Mouse (Mus musculus): ENCODE data around the gene Inf2. TPM values are rescaled to one million over a fixed set of nuclear protein-coding genes. Genes with fewer than 3 reads are reported as not detected.

The Inf2 gene
- total and polyA plus RNA-seq, 3 experiments: 13.9 to 131 (median 36.6) TPM

- dilution Hi-C loops (cut with MboI; ENCODE audit: extremely low pct_ligation_motif_present, extremely low pct_unique_long_range_greater_than_20kb, low sequenced_read_pairs) (no loop called here), in situ Hi-C loops (cut with MboI; ENCODE audit: low pct_ligation_motif_present, low pct_unique_long_range_greater_than_20kb, low sequenced_read_pairs) (no loop called here)
- Histone ChIP-seq H3K9me3 (replicated peaks; ENCODE audit: low read length) (no peaks in the 10 kb centered on the region), H3K79me2 (replicated peaks; ENCODE audit: control insufficient read depth, extremely low read depth, insufficient read depth, poor library complexity, severe bottlenecking) (no peaks in the 10 kb centered on the region), H3K9ac (ENCODE audit: insufficient read depth, low read depth) (peak overlapping the region; percentile 34; the same call in 1 of the 2 replicates), H3K27me3 (replicated peaks) (no peaks in the 10 kb centered on the region), H3K27ac (ENCODE audit: insufficient read depth, low read depth) (no peak overlapping the region), H3K4me3 (replicated peaks in 1 of 3; ENCODE audit: low read depth in 2 of 3, low read length in 2 of 3, poor library complexity in 1 of 3) (peak overlapping the region; percentile 58 to 64 (median 61)), H3K4me1 (ENCODE audit: control insufficient read depth in 1 of 2, insufficient read depth in 2 of 2) (peaks cover 37 to 94% of the 10 kb centered on the region in 2 experiments), H3K36me3 (replicated peaks in 1 of 2; ENCODE audit: control insufficient read depth in 1 of 2, insufficient read depth in 1 of 2, low read length in 1 of 2) (peaks cover under 1 to 8% of the 10 kb centered on the region in 2 experiments), H3K4me2 (ENCODE audit: insufficient read depth, low read depth, poor library complexity, severe bottlenecking) (peak overlapping the region; percentile 64)
- DNase-seq (ENCODE audit: extremely low read depth): no peak
- TF ChIP-seq SIN3A (IDR thresholded peaks at IDR 0.05; ENCODE audit: low read length) (0 out of 2 replicates have a peak, but pooled peaks have one; percentile 4), USF2 (conservative IDR thresholded peaks at IDR 0.05; ENCODE audit: low read depth, low read length) (no peak), NRF1 (IDR thresholded peaks at IDR 0.05; ENCODE audit: low read depth, low read length) (no peak)
Observed at GRCm38 (mm10) chr12:112620354-112621061, 31.9 kb downstream of the Inf2 start.

- Histone ChIP-seq H3K4me2 (ENCODE audit: insufficient read depth, low read depth, poor library complexity, severe bottlenecking) (no peak overlapping the region), H3K27ac (ENCODE audit: insufficient read depth, low read depth) (no peak overlapping the region), H3K79me2 (replicated peaks; ENCODE audit: control insufficient read depth, extremely low read depth, insufficient read depth, poor library complexity, severe bottlenecking) (no peaks in the 10 kb centered on the region), H3K36me3 (replicated peaks in 1 of 2; ENCODE audit: control insufficient read depth in 1 of 2, insufficient read depth in 1 of 2, low read length in 1 of 2) (peaks cover 0 to 3% of the 10 kb centered on the region in 2 experiments), H3K4me1 (ENCODE audit: control insufficient read depth in 1 of 2, insufficient read depth in 2 of 2) (peaks cover 37 to 94% of the 10 kb centered on the region in 2 experiments), H3K9ac (ENCODE audit: insufficient read depth, low read depth) (no peak overlapping the region), H3K4me3 (replicated peaks in 1 of 3; ENCODE audit: low read depth in 2 of 3, low read length in 2 of 3, poor library complexity in 1 of 3) (no peak overlapping the region), H3K27me3 (replicated peaks) (no peaks in the 10 kb centered on the region), H3K9me3 (replicated peaks; ENCODE audit: low read length) (no peaks in the 10 kb centered on the region)
- TF ChIP-seq POLR2A (IDR thresholded peaks at IDR 0.05; ENCODE audit: low read depth, low read length) (no peak), GABPA (IDR thresholded peaks at IDR 0.05; ENCODE audit: insufficient replicate concordance, low read depth, low read length) (no peak), MAX (IDR thresholded peaks at IDR 0.05; ENCODE audit: low read length) (no peak), BHLHE40 (IDR thresholded peaks at IDR 0.05; ENCODE audit: low read depth, low read length) (no peak), SIN3A (IDR thresholded peaks at IDR 0.05; ENCODE audit: low read length) (no peak), CHD2 (IDR thresholded peaks at IDR 0.05; ENCODE audit: low read length) (no peak), MEF2A (IDR thresholded peaks at IDR 0.05; ENCODE audit: borderline replicate concordance, low read depth, low read length) (no peak), ETS1 (conservative IDR thresholded peaks at IDR 0.05; ENCODE audit: low read depth, low read length) (no peak)
- in situ Hi-C loops (cut with MboI; ENCODE audit: low pct_ligation_motif_present, low pct_unique_long_range_greater_than_20kb, low sequenced_read_pairs) (no loop called here), dilution Hi-C loops (cut with MboI; ENCODE audit: extremely low pct_ligation_motif_present, extremely low pct_unique_long_range_greater_than_20kb, low sequenced_read_pairs) (no loop called here)
- no peak for DNase-seq (ENCODE audit: extremely low read depth)
Observed at GRCm38 (mm10) chr12:112621900-112622299, 33.3 kb downstream of the Inf2 start.

- H3K27ac ChIP-seq (ENCODE audit: insufficient read depth, low read depth): no peak overlapping the region
- H3K4me3 ChIP-seq (replicated peaks in 1 of 3; ENCODE audit: low read depth in 2 of 3, low read length in 2 of 3, poor library complexity in 1 of 3): no peak overlapping the region
- no peaks in the 10 kb centered on the region for H3K27me3 ChIP-seq (replicated peaks)
- no peak overlapping the region for H3K4me2 ChIP-seq (ENCODE audit: insufficient read depth, low read depth, poor library complexity, severe bottlenecking)
- H3K9ac ChIP-seq (ENCODE audit: insufficient read depth, low read depth): no peak overlapping the region
- no peaks in the 10 kb centered on the region for H3K79me2 ChIP-seq (replicated peaks; ENCODE audit: control insufficient read depth, extremely low read depth, insufficient read depth, poor library complexity, severe bottlenecking)
- dilution Hi-C loops (cut with MboI; ENCODE audit: extremely low pct_ligation_motif_present, extremely low pct_unique_long_range_greater_than_20kb, low sequenced_read_pairs) (no loop called here), in situ Hi-C loops (cut with MboI; ENCODE audit: low pct_ligation_motif_present, low pct_unique_long_range_greater_than_20kb, low sequenced_read_pairs) (no loop called here)
- H3K36me3 ChIP-seq (replicated peaks in 1 of 2; ENCODE audit: control insufficient read depth in 1 of 2, insufficient read depth in 1 of 2, low read length in 1 of 2): peaks cover 0 to 3% of the 10 kb centered on the region in 2 experiments
- H3K9me3 ChIP-seq (replicated peaks; ENCODE audit: low read length): no peaks in the 10 kb centered on the region
- TF ChIP-seq RAD21 (IDR thresholded peaks at IDR 0.05; ENCODE audit: low read depth, low read length) (peak; percentile 82), SMC3 (IDR thresholded peaks at IDR 0.05; ENCODE audit: low read depth, low read length) (peak; percentile 91), IRF4 (IDR thresholded peaks at IDR 0.05; ENCODE audit: low read depth, low read length) (no peak), EP300 (IDR thresholded peaks at IDR 0.05; ENCODE audit: low read length) (no peak), TBP (conservative IDR thresholded peaks at IDR 0.05; ENCODE audit: low read depth, low read length) (no peak), NRF1 (IDR thresholded peaks at IDR 0.05; ENCODE audit: low read depth, low read length) (no peak), PAX5 (IDR thresholded peaks at IDR 0.05; ENCODE audit: low read length) (no peak), E2F4 (IDR thresholded peaks at IDR 0.05; ENCODE audit: insufficient replicate concordance, low read depth, low read length) (no peak), HCFC1 (IDR thresholded peaks at IDR 0.05; ENCODE audit: low read depth, low read length) (no peak), ZNF384 (IDR thresholded peaks at IDR 0.05; ENCODE audit: low read depth, low read length) (no peak), CTCF (conservative IDR thresholded peaks at IDR 0.05 in 1 of 2, IDR thresholded peaks at IDR 0.05 in 1 of 2; ENCODE audit: low read depth in 2 of 2, low read length in 2 of 2) (peak; percentile 85 to 95), NELFE (IDR thresholded peaks at IDR 0.05; ENCODE audit: low read depth, low read length) (no peak), CHD2 (IDR thresholded peaks at IDR 0.05; ENCODE audit: low read length) (no peak)
- peaks cover 30 to 93% of the 10 kb centered on the region in 2 experiments for H3K4me1 ChIP-seq (ENCODE audit: control insufficient read depth in 1 of 2, insufficient read depth in 2 of 2)
- DNase-seq (ENCODE audit: extremely low read depth): peak; percentile 71
Observed at GRCm38 (mm10) chr12:112623742-112624141, 35.2 kb downstream of the Inf2 start.

Data from CH12.LX (cell line).